Mouse (Mus musculus) 416B (cell line): ENCODE measurements around the gene Irgq.
"Not testable (repeated sequence)": the region's sequence is repeated elsewhere in the genome, so short reads cannot be mapped to it uniquely, and the experiment has no call there.

Experiments
- DNase-seq: peaks from one replicate; pipeline ENCODE4 v3.0.0; 2011; ENCODE audit warnings: low read depth

The Irgq gene

GRCm38 (mm10) chr7:24516319-24516718 lies 14.2 kb upstream of the Irgq start:
- peak; percentile 49 for DNase-seq

GRCm38 (mm10) chr7:24517077-24517476 lies 13.4 kb upstream of the Irgq start:
- peak; percentile 28 for DNase-seq

DNA sequence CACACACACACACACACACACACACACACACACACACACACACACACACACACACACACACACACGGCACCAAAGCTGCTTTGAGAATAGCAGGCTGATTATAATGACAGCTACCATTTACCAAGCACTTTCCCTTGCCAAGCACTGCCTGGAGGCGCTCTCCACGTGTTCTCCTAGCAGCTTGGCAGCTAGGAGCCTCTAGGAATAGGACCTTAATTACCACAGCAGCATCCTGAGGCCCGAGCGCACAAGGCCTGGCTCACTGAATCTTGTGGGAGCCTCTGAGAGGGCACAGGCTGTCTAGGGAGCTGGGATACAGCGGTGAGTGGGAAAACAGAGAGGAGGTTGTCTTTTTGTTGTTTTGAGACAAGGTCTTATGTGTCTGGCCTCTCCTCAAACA lies 12.8 kb upstream of the Irgq start:
- DNase-seq, result no peak

GRCm38 (mm10) chr7:24519130-24519529 lies 11.4 kb upstream of the Irgq start:
- DNase-seq, result no peak

GRCm38 (mm10) chr7:24520054-24520453 lies 10.4 kb upstream of the Irgq start:
- DNase-seq, result not testable (repeated sequence)

GRCm38 (mm10) chr7:24522805-24523204 lies 7.7 kb upstream of the Irgq start:
- no peak for DNase-seq

DNA sequence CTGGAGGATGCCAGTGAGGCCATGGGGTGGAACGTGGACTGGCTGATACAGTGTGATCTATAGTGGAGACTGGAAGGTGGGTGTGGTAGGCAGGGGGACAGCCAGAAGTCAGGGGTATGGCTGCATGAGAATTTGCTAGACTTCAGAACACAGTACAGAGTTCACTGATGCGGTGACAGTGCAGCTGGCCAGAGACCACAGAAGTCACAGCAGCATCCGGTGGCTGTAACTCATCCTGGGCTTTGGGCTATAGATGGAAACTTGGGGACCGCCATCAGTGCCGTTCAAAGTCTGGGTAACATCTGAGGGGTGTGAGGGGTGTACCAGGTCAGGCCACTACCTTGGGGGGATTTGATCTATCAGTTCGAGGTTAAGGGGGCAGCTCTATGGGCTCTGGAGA lies 6.8 kb upstream of the Irgq start:
- no peak for DNase-seq

- DNase-seq, result peak; percentile 37
Observed at GRCm38 (mm10) chr7:24524978-24525377, 5.5 kb upstream of the Irgq start.

DNA sequence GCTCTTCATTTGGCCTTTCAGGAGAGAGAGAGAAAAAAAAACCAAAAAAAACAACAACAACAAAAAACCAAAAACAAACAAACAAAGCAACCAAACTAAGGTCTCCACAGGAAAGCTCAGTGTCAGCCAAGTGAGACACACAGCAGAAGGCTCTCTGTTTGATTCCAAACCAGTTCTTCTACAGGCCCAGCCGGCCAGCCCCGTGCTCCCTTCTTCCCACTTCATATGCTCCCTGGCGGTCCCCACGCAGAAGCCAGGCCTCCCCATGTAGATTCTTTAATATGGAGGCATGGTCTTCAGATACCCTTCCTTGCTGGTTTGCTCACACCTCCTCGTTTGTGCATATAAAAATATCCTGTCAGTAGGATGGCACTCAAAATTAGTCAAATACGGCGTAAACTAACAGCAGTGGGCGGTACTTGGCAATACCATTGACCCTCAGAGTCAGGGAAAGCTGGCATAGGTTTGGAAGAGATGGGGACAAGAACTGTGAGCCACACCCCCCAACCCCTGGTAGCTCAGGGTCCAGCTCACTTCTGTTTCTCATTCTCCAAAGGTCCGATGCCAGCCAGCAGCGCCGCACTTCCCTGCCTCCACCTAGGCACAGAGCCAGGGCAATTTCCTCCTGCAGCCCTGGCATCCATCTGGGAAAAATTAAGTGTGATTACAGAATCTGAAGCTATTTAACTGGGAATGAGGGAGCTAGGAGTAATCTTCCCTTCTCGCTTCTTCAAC lies 4.6 kb upstream of the Irgq start:
- DNase-seq, result no peak

- DNase-seq, result peak; percentile 51
Observed at GRCm38 (mm10) chr7:24528861-24529260, 1.6 kb upstream of the Irgq start.

- DNase-seq, result peak; percentile 39
Observed at GRCm38 (mm10) chr7:24529580-24529979, 909 bp upstream of the Irgq start.

GRCm38 (mm10) chr7:24531211-24531971 lies 902 bp downstream of the Irgq start:
- peak; percentile 77 for DNase-seq

DNA sequence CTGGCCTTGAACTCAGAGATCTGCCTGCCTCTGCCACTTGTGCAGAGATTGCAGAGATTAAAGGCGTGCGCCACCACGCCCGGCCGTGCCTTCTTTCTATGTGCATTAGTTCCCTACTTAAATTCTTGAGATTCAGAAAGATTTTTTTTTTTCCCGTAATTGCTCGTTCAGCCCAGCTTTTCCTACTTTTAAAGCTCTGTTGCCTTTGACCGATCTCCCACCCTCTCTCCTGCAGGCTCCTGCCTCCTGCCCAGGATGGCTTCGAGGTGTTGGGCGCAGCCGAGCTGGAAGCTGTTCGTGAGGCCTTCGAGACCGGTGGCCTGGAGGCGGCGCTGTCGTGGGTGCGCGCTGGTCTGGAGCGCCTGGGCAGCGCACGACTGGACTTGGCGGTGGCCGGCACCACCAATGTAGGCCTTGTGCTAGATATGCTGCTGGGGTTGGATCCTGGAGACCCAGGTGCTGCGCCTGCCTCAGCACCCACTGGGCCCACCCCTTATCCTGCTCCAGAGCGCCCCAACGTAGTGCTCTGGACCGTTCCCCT lies 2.6 kb downstream of the Irgq start:
- DNase-seq, result no peak

DNA sequence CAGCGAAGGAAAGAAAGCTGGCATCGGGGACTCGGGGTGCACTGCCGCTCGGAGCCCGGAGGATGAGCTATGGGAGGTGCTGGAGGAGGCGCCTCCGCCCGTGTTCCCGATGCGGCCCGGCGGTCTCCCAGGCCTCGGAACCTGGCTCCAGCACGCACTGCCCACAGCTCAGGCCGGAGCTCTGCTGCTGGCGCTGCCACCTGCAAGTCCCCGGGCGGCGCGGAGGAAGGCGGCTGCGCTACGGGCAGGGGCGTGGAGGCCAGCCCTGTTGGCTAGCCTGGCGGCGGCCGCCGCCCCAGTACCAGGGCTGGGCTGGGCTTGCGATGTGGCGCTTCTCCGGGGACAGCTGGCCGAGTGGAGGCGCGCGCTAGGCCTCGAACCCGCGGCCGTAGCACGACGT lies 3.3 kb downstream of the Irgq start:
- DNase-seq, result no peak

- no peak for DNase-seq
Observed at GRCm38 (mm10) chr7:24534301-24534700, 3.8 kb downstream of the Irgq start.

DNA sequence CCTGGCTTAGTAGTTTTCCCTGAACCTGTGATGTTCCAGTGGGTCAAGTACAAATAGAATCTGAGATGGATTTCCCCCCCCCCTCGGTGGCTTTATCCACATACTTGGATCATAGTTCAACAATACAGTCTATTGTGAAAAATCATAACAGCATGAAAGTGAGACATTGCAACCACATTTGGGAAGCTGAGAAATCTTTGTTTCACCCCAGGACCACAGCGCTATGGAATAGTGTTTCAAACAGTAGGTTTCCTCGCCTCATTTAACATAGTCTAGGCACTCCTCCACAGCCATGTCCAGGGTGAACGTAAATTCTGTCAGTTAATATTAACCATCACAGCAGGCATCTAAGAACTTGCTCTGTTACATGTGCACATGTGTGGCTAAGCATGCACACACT lies 6.6 kb downstream of the Irgq start:
- DNase-seq, result no peak

GRCm38 (mm10) chr7:24537591-24537990 lies 7.1 kb downstream of the Irgq start:
- no peak for DNase-seq

- no peak for DNase-seq
Observed at GRCm38 (mm10) chr7:24538154-24538553, 7.7 kb downstream of the Irgq start.

DNA sequence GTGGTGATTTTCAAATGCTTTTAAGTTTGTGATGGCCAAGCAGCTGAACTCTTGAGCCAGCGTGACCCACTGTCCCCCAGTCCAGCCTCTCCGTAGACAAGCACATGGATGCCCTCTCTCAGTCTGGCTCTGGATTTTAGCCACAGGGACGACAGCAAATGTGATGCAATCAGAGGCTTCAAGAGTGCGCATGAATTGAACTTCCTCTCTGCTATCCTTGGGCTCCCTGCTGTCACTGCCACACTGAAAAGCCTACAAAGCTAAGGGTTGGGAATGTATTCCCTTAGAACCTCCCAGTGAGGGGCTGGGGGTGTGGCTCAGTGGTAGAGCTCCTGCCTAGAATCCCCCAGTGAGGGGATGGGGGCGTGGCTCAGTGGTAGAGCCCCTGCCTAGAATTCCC lies 8.2 kb downstream of the Irgq start:
- peak; percentile 28 for DNase-seq

DNA sequence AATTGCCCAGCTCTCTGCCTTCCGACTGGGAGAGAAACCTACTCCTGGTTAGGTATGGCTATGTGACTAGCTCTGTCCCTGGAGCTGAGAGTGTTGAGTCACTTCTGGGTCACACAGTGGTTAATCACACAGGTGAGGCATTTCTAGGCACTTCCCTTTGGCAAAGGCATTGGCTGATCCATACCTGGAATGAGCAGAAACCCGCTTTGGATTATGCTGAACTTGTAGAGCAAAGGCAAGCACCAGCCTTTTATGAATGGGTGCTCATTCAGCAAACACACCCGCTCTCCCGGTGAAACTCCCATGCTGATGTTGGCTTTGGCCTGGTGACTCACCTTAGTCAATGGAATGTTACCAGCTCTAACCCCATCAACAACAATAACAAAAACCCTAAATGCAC lies 9.2 kb downstream of the Irgq start:
- DNase-seq, result no peak

DNA sequence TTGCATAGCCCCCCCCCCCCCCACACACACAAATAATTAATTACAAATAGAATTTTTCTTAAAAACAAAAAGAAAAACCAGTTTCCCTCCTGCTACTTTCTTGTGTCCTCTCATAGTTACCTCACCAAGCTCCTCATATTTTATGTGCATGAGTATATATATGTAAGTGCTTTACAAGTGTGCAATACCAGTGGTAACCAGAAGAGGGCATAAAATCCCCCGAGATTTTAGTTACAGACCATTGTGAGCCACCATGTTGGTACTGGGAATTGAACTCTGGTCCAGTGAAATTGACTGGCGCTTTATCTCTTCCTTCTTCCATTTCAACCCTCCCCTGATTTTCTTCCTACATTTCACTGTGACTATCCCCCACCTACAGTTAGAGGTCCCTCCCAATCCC lies 14.0 kb downstream of the Irgq start:
- peak; percentile 51 for DNase-seq

GRCm38 (mm10) chr7:24546068-24546614 lies 15.7 kb downstream of the Irgq start, which contains the start of the genes Pinlyp and Xrcc1:
Pinlyp (minus strand) TSS chr7:24546118.
Xrcc1 (plus strand) TSS chr7:24546289.
- DNase-seq, result no peak
